Mouse (Mus musculus): ENCODE results near the gene Gm3239. TPM values are rescaled to one million over a fixed set of nuclear protein-coding genes. Genes with fewer than 3 reads are reported as not detected.

Gene Gm3239
- total RNA-seq (2023), result not detected

DNA sequence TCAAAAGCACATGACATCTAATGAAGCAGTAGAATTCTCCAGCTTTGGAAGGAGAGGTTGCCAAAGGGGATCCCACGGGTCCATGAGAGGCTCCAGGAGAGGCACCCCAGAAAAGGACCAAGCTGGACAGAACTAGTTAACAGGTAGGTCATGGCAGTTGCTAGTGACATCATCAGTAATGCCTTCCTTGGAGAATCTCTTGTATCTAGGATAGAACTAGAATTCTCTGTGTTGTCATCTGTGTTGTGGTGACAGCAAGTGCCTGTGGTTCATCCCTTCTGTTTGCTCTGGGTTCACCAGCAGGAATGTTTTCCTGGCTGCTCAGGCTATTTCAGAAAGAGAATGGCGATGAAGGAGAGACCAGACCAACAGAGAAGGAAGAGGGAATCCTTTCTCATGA is at the start of gene Gm3239:
Gm3239 (plus strand) TSS at position 301 of the 400 bp plus-strand sequence.

GRCm38 (mm10) chr14:4632052-4632451 is 31.9 kb upstream of the Gm3239 start, which contains the start of gene Gm8159:
TSS of gene Gm8159 (plus strand) at chr14:4632352.

DNA sequence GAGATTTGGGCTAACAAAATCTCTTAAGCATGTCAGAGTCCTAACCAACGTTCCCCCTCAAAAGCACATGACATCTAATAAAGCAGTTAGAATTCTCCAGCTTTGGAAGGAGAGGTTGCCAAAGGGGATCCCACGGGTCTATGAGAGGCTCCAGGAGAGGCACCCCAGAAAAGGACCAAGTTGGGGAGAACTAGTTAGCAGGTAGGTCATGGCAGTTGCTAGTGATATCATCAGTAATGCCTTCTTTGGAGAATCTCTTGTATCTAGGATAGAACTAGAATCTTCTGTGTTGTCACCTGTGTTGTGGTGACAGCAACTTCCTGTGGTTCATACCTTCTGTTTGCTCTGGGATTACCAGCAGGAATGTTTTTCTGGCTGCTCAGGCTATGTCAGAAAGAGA is 44.9 kb downstream of the Gm3239 start, which contains the start of gene Gm7876:
Gm7876 (plus strand) TSS at position 301 of the 400 bp plus-strand sequence.

Other genes with a start within 250 kb of the Gm3239 start
- not detected for gene Gm3164, start 248.7 kb upstream of the Gm3239 start, total RNA-seq (2023)
- not detected for gene Gm3173, start 233.2 kb upstream of the Gm3239 start, total RNA-seq (2023)
- not detected for gene Gm3182, start 182.4 kb upstream of the Gm3239 start, total RNA-seq (2023)
- not detected for gene Gm3047, start 108.8 kb upstream of the Gm3239 start, total RNA-seq (2023)
- not detected for gene Gm8159, start 31.8 kb upstream of the Gm3239 start, total RNA-seq (2023)
- not detected for gene Gm7876, start 45.0 kb downstream of the Gm3239 start, total RNA-seq (2023)
- gene Gm3252, start 62.6 kb downstream of the Gm3239 start, total RNA-seq (2023), result not detected
- gene Gm9602, start 112.1 kb downstream of the Gm3239 start, total RNA-seq (2023), result not detected
- not detected for gene Gm3269, start 173.9 kb downstream of the Gm3239 start, total RNA-seq (2023)
- gene Gm3264, start 191.4 kb downstream of the Gm3239 start, total RNA-seq (2023), result not detected
- gene Gm3278, start 228.2 kb downstream of the Gm3239 start, total RNA-seq (2023), result not detected

Data from T-cell, adult 66 days (primary cell).